Mouse (Mus musculus): ENCODE measurements around the gene Mrpl30. TPM values are rescaled to one million over a fixed set of nuclear protein-coding genes. Genes with fewer than 3 reads are reported as not detected.
A peak's percentile ranks its signal among the peaks of the same experiment; 100 is the strongest.

Mrpl30 gene
- total RNA-seq (2014; fragmentation: Nextera tagmentation) (306 and 339 TPM in 2 replicates), total RNA-seq (2017) (255 and 318 TPM in 2 replicates)

GRCm38 (mm10) chr1:37890025-37890652 is at the start of gene Mrpl30, which contains the start of gene Mitd1:
Gene Mrpl30, plus strand, starts transcription at chr1:37890477.
Gene Mitd1, minus strand, starts transcription at chr1:37890411.
- peak; percentile 81 for ATAC-seq (replicated peaks; ENCODE audit: low FRiP score, low TSS enrichment, poor library complexity, severe bottlenecking)

GRCm38 (mm10) chr1:37846878-37847277 is 43.4 kb upstream of the Mrpl30 start:
- no peak for ATAC-seq (replicated peaks; ENCODE audit: low FRiP score, low TSS enrichment, poor library complexity, severe bottlenecking)

- ATAC-seq (replicated peaks; ENCODE audit: low FRiP score, low TSS enrichment, poor library complexity, severe bottlenecking): no peak
These were observed 39.6 kb upstream of the Mrpl30 start for GRCm38 (mm10) chr1:37850696-37851095.

- peak; percentile 91 for ATAC-seq (replicated peaks; ENCODE audit: low FRiP score, low TSS enrichment, poor library complexity, severe bottlenecking)
These were observed 25.5 kb upstream of the Mrpl30 start for GRCm38 (mm10) chr1:37864511-37865400.

GRCm38 (mm10) chr1:37865401-37866215 is 24.7 kb upstream of the Mrpl30 start:
- ATAC-seq (replicated peaks; ENCODE audit: low FRiP score, low TSS enrichment, poor library complexity, severe bottlenecking): no peak

DNA sequence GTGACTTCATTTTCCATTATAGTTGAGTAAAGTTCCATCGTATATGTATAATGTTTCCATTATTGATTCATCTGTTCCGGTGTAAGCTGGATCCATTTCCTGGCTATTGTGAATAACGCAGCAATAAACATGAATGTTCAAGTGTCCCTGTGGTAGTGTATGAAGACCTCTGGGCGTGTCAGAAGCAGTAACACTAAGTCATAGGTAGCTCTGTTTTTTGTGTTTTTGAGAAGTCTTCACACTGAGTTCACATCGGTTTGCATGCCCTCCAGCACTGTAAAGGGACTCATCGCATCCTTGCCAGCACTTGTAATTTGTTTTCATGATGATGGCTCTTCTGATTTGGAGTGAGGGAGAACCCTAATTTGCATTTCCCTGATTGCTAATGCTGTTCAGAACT is 24.0 kb upstream of the Mrpl30 start, which contains the start of gene Tsga10:
Gene Tsga10, minus strand, starts transcription at position 144 of the 400 bp plus-strand sequence.
- no peak for ATAC-seq (replicated peaks; ENCODE audit: low FRiP score, low TSS enrichment, poor library complexity, severe bottlenecking)

DNA sequence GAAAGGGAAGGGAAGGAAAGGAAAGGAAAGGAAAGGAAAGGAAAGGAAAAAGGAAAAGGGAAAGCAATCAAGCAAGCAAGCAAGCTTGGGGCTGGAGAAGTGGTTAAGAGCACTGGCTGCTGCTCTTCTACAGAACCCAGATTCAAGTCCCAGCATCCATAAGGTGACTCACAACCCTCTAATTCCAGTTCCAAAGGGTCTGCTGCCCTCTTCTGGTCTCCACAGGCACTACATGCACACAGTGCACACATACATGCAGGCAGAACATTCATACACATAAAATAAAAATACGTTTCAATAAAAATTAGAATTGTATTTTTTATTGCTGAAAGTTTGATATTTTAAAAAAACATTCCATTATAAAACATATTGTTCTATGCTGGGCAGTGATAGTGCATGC is 23.2 kb upstream of the Mrpl30 start:
- ATAC-seq (replicated peaks; ENCODE audit: low FRiP score, low TSS enrichment, poor library complexity, severe bottlenecking): no peak

DNA sequence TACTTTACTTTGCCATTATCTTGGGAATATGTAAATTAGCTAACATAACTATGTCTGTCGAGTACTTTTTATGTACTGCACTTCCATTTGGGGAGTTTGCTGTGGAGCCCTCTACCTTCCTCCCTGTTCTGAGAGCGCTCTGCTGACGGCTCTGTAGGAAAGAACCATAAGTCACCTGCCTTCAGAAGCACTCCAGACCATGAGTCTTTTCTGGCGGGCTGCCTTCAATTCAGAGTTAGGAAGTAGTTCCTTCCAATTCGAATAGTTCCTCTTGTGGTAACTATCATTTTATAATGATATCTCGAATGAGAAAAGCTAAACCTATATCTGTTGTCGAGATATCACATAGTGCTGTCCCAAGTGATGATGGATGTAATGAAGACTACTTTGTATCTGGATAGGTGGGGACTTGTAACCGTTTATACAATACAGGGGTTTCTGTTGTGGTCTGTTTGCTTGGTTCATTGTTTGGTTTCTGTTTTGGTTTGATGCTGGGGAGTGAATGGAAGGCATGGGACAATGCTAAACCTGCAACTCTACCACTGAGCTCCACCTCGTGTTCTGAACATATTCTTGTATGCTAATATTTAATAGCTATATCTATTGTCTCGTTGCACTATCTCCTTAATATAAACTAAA is 22.5 kb upstream of the Mrpl30 start:
- ATAC-seq (replicated peaks; ENCODE audit: low FRiP score, low TSS enrichment, poor library complexity, severe bottlenecking): no peak

GRCm38 (mm10) chr1:37868640-37869039 is 21.6 kb upstream of the Mrpl30 start:
- no peak for ATAC-seq (replicated peaks; ENCODE audit: low FRiP score, low TSS enrichment, poor library complexity, severe bottlenecking)

DNA sequence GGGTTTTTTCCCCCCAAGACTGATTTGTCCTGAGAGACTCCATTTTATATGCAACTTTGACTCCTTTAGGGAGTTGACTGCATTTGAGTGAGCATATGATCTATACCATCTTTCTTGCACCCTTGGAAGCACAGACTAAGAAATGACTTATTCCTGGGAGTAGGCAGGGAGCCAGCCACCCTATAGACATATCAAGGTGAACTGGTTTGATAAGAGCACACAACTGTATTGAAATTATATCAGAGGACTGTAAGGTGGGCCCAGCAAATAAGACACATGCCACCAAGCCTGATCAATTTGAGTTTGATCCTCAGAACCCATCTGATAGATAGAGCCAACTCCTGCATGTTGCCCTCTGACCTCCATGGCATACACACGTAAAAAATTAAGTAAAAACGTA is 20.9 kb upstream of the Mrpl30 start:
- ATAC-seq (replicated peaks; ENCODE audit: low FRiP score, low TSS enrichment, poor library complexity, severe bottlenecking): no peak

DNA sequence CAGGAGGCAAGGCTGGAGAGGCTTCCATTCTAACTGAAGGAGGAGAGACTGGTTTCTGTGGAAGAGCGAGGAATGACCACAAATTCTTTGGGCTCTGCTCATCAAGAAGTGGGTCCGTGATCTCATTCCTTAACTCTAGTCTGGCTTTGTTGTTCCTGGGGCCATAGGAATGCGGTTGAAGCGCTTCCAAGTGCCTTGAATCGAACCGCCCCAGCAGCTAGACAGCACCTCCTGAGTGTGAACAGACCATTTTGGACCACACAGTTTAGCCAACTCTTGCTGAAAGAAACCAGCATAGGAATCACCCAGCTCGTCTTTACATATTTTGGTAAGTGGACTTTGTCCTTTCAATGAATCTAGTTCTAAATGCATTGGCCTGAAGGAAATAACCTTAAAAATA is 18.6 kb upstream of the Mrpl30 start, which contains the start of gene Lipt1:
Gene Lipt1, plus strand, starts transcription at position 35 of the 400 bp plus-strand sequence.
- peak; percentile 15; the same call in 1 of the 2 replicates for ATAC-seq (replicated peaks; ENCODE audit: low FRiP score, low TSS enrichment, poor library complexity, severe bottlenecking)

- peak; percentile 80 for ATAC-seq (replicated peaks; ENCODE audit: low FRiP score, low TSS enrichment, poor library complexity, severe bottlenecking)
These were observed 17.9 kb upstream of the Mrpl30 start for GRCm38 (mm10) chr1:37872131-37873067.

GRCm38 (mm10) chr1:37873157-37873556 is 17.1 kb upstream of the Mrpl30 start:
- no peak for ATAC-seq (replicated peaks; ENCODE audit: low FRiP score, low TSS enrichment, poor library complexity, severe bottlenecking)

DNA sequence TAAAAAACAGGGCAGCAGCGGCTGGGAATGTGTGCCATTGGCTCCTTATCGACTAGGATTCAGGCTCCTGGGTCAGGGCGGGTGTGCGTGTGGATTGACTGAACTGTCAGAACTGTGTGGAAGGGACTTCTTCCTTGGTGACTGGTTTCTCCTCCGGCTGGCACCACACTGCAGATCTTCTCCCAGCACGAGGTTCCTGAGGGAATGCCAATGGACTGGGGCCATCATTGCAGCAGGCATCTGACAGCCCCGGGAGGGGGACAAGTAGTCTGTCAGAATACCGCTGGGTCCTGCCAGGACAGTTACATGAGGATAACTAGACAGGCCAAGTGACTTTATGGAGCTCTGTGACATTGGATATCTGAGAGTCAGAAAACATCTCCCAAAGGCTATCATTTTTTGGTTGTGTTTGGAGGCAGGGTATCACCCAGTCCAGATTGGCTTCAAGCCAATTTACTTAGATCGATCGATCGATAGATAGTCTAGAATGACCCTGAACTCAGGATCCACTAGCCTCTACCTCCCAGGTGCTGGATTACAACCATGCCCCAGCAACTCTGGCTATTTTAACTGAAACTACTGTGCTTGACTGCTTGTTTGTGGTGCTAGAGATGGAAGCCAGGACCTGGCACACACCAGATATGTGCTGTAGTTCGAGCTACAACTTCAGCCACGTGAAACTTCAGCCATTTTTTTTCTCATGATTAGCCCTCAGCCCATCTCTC is 12.4 kb upstream of the Mrpl30 start:
- no peak for ATAC-seq (replicated peaks; ENCODE audit: low FRiP score, low TSS enrichment, poor library complexity, severe bottlenecking)

GRCm38 (mm10) chr1:37883411-37883810 is 6.9 kb upstream of the Mrpl30 start:
- ATAC-seq (replicated peaks; ENCODE audit: low FRiP score, low TSS enrichment, poor library complexity, severe bottlenecking): no peak

DNA sequence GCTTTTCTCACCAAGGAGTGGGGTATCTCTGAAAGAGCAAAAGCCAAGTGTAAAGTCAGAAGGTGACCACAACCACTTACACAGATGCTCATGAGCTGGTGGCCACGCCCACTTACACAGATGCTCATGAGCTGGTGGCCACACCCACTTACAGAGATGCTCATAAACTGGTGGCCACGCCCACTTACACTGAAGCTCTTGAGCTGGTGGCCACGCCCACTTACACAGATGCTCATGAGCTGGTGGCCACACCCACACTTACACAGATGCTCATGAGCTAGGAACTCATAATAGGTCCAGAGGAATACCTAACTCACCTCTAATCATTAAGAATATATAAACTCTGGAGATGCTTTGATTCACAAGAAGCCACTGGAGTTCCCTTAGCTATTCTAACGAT is 5.8 kb upstream of the Mrpl30 start:
- peak; percentile 89 for ATAC-seq (replicated peaks; ENCODE audit: low FRiP score, low TSS enrichment, poor library complexity, severe bottlenecking)

DNA sequence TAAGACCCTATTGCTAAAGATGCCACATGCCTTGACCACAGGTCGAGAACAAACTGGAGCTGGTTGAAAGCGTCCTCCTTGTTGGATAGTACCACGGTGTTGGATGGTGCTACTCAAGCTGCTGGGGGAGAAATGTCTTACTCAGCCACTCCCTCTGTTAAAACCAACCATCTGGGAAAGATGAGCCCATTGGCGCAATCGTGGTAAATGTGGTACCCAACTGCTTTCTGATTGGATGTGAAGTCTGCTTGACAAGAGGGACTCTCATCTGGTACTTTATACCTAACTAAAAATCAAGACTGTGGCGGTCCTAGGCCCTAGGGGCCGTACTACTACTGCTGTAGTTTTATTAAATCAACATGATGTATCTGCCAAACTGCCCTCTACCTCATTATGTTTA is 1.1 kb upstream of the Mrpl30 start:
- ATAC-seq (replicated peaks; ENCODE audit: low FRiP score, low TSS enrichment, poor library complexity, severe bottlenecking): no peak

GRCm38 (mm10) chr1:37891400-37891799 is 1.1 kb downstream of the Mrpl30 start:
- ATAC-seq (replicated peaks; ENCODE audit: low FRiP score, low TSS enrichment, poor library complexity, severe bottlenecking): peak; percentile 60

Measured in megakaryocyte-erythroid progenitor cell, adult 5-6 weeks (primary cell).